8 mouse cellular contexts compared by ENCODE assay signal in the genomic region with DNA sequence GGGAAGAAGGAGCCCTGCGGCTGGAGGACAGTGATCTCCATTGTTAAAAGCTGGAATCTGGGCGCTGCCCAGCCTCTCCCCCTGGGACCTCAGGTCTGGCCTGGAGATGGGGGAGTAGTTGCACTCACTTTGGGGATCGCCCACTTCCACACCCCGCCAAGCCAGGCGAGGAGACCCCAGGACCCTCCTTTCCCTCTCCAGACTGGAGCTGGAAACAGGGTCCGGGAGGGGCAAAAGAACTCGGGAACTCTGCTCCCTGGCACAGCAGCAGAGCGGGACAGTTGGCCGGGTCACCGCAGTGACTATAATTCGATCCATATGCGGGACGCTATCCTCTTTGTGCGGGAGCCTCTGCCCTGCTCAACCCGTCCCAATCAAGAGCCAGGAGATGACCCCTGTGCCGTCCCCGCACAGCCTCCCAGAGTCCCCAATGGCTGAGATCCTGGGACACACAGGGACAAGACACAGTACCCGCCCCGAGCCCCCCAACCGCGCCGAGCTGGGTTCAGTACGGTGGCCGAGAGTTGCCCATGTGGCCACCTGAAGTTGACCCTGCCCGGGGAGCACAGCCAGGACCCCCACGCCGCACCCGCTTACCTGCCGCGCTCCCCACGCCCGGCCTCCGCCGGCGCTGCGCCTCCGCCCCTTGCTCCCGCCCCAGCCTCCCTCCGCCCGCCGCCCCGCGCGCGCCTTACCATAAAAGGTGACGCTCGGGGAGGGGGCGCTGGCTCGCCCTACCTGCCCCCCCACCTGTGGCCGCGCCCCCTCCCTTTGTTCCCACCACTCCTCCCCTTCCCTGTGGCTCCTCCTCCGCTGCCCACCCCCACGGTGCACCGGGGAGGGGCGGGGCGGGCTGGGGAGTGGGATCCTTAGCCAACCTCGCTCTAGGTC. TPM values are rescaled to one million over a fixed set of nuclear protein-coding genes. Genes with fewer than 3 reads are reported as not detected.
DNase-seq lines count a peak whose midpoint lies in the region; ATAC-seq and TF ChIP-seq lines count a peak whose summit lies in the region.

No protein-coding gene starts in this region.

- ATAC-seq in kidney, embryonic 15.5 days (replicated peaks; ENCODE audit: low FRiP score) = peak; percentile 19
- ATAC-seq in heart, embryonic 16.5 days (replicated peaks; ENCODE audit: extremely low read depth, insufficient read depth, low FRiP score) = no peak; the same call in 1 of the 2 replicates
- no peak for ATAC-seq in activated CD4-positive, CD25-positive, alpha-beta regulatory T cell, adult 4 months

- H3K27ac ChIP-seq in kidney, embryonic 15.5 days = peak overlapping the region; percentile 94
- no peak overlapping the region for H3K27ac ChIP-seq in bone marrow macrophage, adult 2 months (ENCODE audit: insufficient read depth, low read depth, low read length)
- H3K27ac ChIP-seq in heart, embryonic 16.5 days (ENCODE audit: low read length) = peak overlapping the region; percentile 69
- no peak overlapping the region for H3K27ac ChIP-seq in olfactory bulb, adult 2 months (ENCODE audit: insufficient read depth, low read depth, low read length)

- no peaks in the 10 kb centered on the region for H3K9me3 ChIP-seq in kidney, embryonic 15.5 days (replicated peaks)
- no peaks in the 10 kb centered on the region for H3K9me3 ChIP-seq in heart, embryonic 16.5 days (replicated peaks; ENCODE audit: control insufficient read depth, low read length)

- H3K9ac ChIP-seq in kidney, embryonic 15.5 days = peak overlapping the region; percentile 69
- H3K9ac ChIP-seq in heart, embryonic 16.5 days (ENCODE audit: low read length) = peak overlapping the region; percentile 86

- DNase-seq in kidney, adult 9 months = no peak
- peak; percentile 38 for DNase-seq in liver
- no peak for DNase-seq in spleen, adult 12 weeks (ENCODE audit: low spot score)

- TF ChIP-seq POLR2A in bone marrow macrophage, adult 2 months (IDR thresholded peaks at IDR 0.05; ENCODE audit: borderline replicate concordance, low read depth, low read length) = no peak
- TF ChIP-seq POLR2A in olfactory bulb, adult 2 months (IDR thresholded peaks at IDR 0.05; ENCODE audit: insufficient read depth, low read depth, low read length) = no peak

- under 1% methylated on average over 51 of the region's 57 CpGs for WGBS in kidney, embryonic 15.5 days
- under 1% methylated on average over 49 of the region's 57 CpGs for WGBS in heart, embryonic 16.5 days
- 3% methylated on average over 42 of the region's 57 CpGs for WGBS in olfactory bulb, adult 2 months

- H3K4me2 ChIP-seq in kidney, embryonic 15.5 days = peak overlapping the region; percentile 94
- peak overlapping the region; percentile 85 for H3K4me2 ChIP-seq in heart, embryonic 16.5 days (ENCODE audit: low read depth, low read length)

- H3K4me3 ChIP-seq in kidney, embryonic 15.5 days (replicated peaks) = peak overlapping the region; percentile 67
- peak overlapping the region; percentile 8; the same call in 1 of the 2 replicates for H3K4me3 ChIP-seq in bone marrow macrophage, adult 2 months (ENCODE audit: insufficient read depth, low read length)
- H3K4me3 ChIP-seq in heart, embryonic 16.5 days (ENCODE audit: low read length) = peak overlapping the region; percentile 75
- peak overlapping the region; percentile 42 for H3K4me3 ChIP-seq in olfactory bulb, adult 2 months (ENCODE audit: insufficient read depth, low read depth, low read length)

- TF ChIP-seq CTCF in bone marrow macrophage, adult 2 months (IDR thresholded peaks at IDR 0.05; ENCODE audit: low read depth, low read length) = no peak
- no peak for TF ChIP-seq CTCF in olfactory bulb, adult 2 months (IDR thresholded peaks at IDR 0.05; ENCODE audit: insufficient read depth, low read depth, low read length)

- H3K4me1 ChIP-seq in kidney, embryonic 15.5 days = peaks cover 56% of the 10 kb centered on the region
- H3K4me1 ChIP-seq in bone marrow macrophage, adult 2 months (ENCODE audit: control insufficient read depth, insufficient read depth, low read length) = peaks cover 50% of the 10 kb centered on the region
- peaks cover 43% of the 10 kb centered on the region for H3K4me1 ChIP-seq in heart, embryonic 16.5 days (ENCODE audit: control insufficient read depth, insufficient read depth, low read length)
- peaks cover 18% of the 10 kb centered on the region for H3K4me1 ChIP-seq in olfactory bulb, adult 2 months (ENCODE audit: control insufficient read depth, insufficient read depth, low read length)

- H3K36me3 ChIP-seq in kidney, embryonic 15.5 days = peaks cover 11% of the 10 kb centered on the region
- peaks cover 7% of the 10 kb centered on the region for H3K36me3 ChIP-seq in heart, embryonic 16.5 days (ENCODE audit: control insufficient read depth, insufficient read depth)

- no peaks in the 10 kb centered on the region for H3K27me3 ChIP-seq in kidney, embryonic 15.5 days
- no peaks in the 10 kb centered on the region; the same call in 1 of the 2 replicates for H3K27me3 ChIP-seq in heart, embryonic 16.5 days (ENCODE audit: control insufficient read depth, insufficient read depth, low read length)

RNA-seq across cellular contexts. Expression of a gene that starts 6.4 kb away (rescaled TPM):
- polyA plus RNA-seq in kidney, embryonic 15.5 days (2015; fragmentation: Nextera tagmentation; extraction: Ambion mirVana) = 71.4 and 81.3 TPM in 2 replicates
- polyA plus RNA-seq in bone marrow macrophage, adult 2 months (2012; ENCODE audit: insufficient read depth, insufficient read length, missing spikeins) = 60.2 and 65.0 TPM in 2 replicates
- 46.9 and 49.7 TPM in 2 replicates for polyA plus RNA-seq in heart, embryonic 16.5 days (2015; fragmentation: Nextera tagmentation; extraction: Ambion mirVana)
- polyA plus RNA-seq in olfactory bulb, adult 2 months (2012; ENCODE audit: insufficient read depth, insufficient read length, low replicate concordance, missing spikeins) = not detected in 2 replicates
- polyA plus RNA-seq in activated CD4-positive, CD25-positive, alpha-beta regulatory T cell, adult 4 months (2017; shearing (Covaris generic)) = under 1 TPM in 1 of 2 experiments, not detected in 1; 0.29 TPM

RNA-seq across cellular contexts. Expression of a gene that starts 18.9 kb away (rescaled TPM):
- polyA plus RNA-seq in kidney, embryonic 15.5 days (2015; fragmentation: Nextera tagmentation; extraction: Ambion mirVana) = 2.7 and 3.1 TPM in 2 replicates
- 2.4 and 3.3 TPM in 2 replicates for polyA plus RNA-seq in bone marrow macrophage, adult 2 months (2012; ENCODE audit: insufficient read depth, insufficient read length, missing spikeins)
- 1.1 and 1.7 TPM in 2 replicates for polyA plus RNA-seq in heart, embryonic 16.5 days (2015; fragmentation: Nextera tagmentation; extraction: Ambion mirVana)
- polyA plus RNA-seq in olfactory bulb, adult 2 months (2012; ENCODE audit: insufficient read depth, insufficient read length, low replicate concordance, missing spikeins) = not detected in 2 replicates
- under 1 TPM in 1 of 2 experiments, not detected in 1; 0.19 TPM for polyA plus RNA-seq in activated CD4-positive, CD25-positive, alpha-beta regulatory T cell, adult 4 months (2017; shearing (Covaris generic))

RNA-seq across cellular contexts. Expression of a gene that starts 24.1 kb away (rescaled TPM):
- polyA plus RNA-seq in kidney, embryonic 15.5 days (2015; fragmentation: Nextera tagmentation; extraction: Ambion mirVana) = 0.27 and 0.49 TPM in 2 replicates
- 0.48 and 0.49 TPM in 2 replicates for polyA plus RNA-seq in bone marrow macrophage, adult 2 months (2012; ENCODE audit: insufficient read depth, insufficient read length, missing spikeins)
- polyA plus RNA-seq in heart, embryonic 16.5 days (2015; fragmentation: Nextera tagmentation; extraction: Ambion mirVana) = 1.3 TPM in 2 replicates
- polyA plus RNA-seq in olfactory bulb, adult 2 months (2012; ENCODE audit: insufficient read depth, insufficient read length, low replicate concordance, missing spikeins) = not detected in 2 replicates
- polyA plus RNA-seq in activated CD4-positive, CD25-positive, alpha-beta regulatory T cell, adult 4 months (2017; shearing (Covaris generic)) = not detected

Comparison
In these comparisons a context has a peak if more than half of its experiments do, and no peak if none do; other contexts are left out.
1. H3K27ac ChIP-seq: peak in kidney, embryonic 15.5 days (single experiment) and heart, embryonic 16.5 days (single experiment); none in bone marrow macrophage, adult 2 months (single experiment) and olfactory bulb, adult 2 months (single experiment).
2. H3K4me3 ChIP-seq: peak in every context shown above with its lines; median percentile 75 in heart, embryonic 16.5 days; 67 in kidney, embryonic 15.5 days; 42 in olfactory bulb, adult 2 months; 8 in bone marrow macrophage, adult 2 months.
3. RNA of a gene that starts 6.4 kb away (polyA plus RNA-seq): 71.4 to 81.3 TPM in kidney, embryonic 15.5 days, 60.2 to 65.0 TPM in bone marrow macrophage, adult 2 months and 46.9 to 49.7 TPM in heart, embryonic 16.5 days; 0.29 TPM in activated CD4-positive, CD25-positive, alpha-beta regulatory T cell, adult 4 months and not detected in olfactory bulb, adult 2 months; every median in the first group is over 10 times any median in the second.